Mouse (Mus musculus) CD4-positive, CD25-positive, alpha-beta regulatory T cell (primary cell): ENCODE data around the gene Dnajc14. TPM values are rescaled to one million over a fixed set of nuclear protein-coding genes. Genes with fewer than 3 reads are reported as not detected.

ENCODE experiments used
- polyA plus RNA-seq: library from polyadenylated mRNA; unstranded; fragments of 100-300 nt; shearing (Covaris generic); gene quantifications from one replicate; pipeline ENCODE4 v1.2.1, GENCODE M21; 2017

Gene Dnajc14
- 98.2 TPM for polyA plus RNA-seq

GRCm38 (mm10) chr10:128803771-128804270 lies at the start of gene Dnajc14:
Dnajc14 (plus strand) TSS chr10:128804062.

DNA sequence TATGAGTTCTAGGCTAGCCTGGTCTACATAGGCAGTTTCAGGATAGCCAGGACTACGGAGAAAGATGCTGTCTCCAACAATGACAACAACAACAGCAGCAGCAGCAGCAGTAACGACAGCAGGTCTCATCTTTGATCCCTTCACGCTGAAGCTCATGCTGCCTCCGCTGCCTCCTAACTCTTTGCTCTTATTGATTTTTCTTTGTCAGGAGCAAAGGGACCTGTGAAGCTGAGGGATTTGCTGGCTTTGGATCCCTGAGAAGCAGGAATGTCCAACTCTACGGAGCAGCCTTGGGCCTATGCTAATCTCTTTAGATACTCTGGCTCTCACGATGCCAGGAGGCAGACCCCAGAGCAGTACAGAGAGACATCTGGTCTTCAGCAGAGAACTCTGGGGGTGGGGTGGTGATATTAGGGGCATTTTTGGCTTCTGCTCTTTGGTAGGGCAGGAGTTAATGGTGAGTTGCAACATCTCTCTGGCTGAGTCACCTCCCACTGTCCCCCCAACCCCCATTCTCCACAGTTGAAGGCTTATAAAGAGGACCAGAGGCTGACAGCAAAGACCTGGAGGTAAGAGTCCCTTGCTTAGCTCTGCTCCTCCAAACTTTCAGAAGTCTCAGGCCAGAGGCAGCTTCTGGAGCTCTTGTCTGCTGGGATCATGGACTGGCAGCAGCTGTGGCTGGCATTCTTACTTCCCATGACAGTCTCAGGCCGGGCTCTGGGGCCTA lies 13.3 kb upstream of the Dnajc14 start, which contains the start of gene Mmp19:
Gene Mmp19 (plus strand): TSS at position 513 of the 727 bp plus-strand sequence.

GRCm38 (mm10) chr10:128804271-128805091 lies 619 bp downstream of the Dnajc14 start, which contains the start of gene Tmem198b:
Tmem198b (minus strand) TSS chr10:128804370.

GRCm38 (mm10) chr10:128817033-128817432 lies 13.2 kb downstream of the Dnajc14 start, which contains the start of gene Sarnp:
Sarnp (plus strand) TSS chr10:128817333.

GRCm38 (mm10) chr10:128821358-128822056 lies 17.6 kb downstream of the Dnajc14 start, which contains the start of gene Ormdl2:
Ormdl2 (minus strand) TSS chr10:128821645.

Other genes with a start within 250 kb of the Dnajc14 start
- gene Pa2g4, start 238.1 kb upstream of the Dnajc14 start, polyA plus RNA-seq = 36.9 TPM
- 7.2 TPM for gene Erbb3, start 214.4 kb upstream of the Dnajc14 start, polyA plus RNA-seq
- gene Rps26, start 177.3 kb upstream of the Dnajc14 start, polyA plus RNA-seq = 653 TPM
- 127 TPM for gene Ikzf4, start 158.1 kb upstream of the Dnajc14 start, polyA plus RNA-seq
- gene Suox, start 130.0 kb upstream of the Dnajc14 start, polyA plus RNA-seq = 56.1 TPM
- 50.8 TPM for gene Rab5b, start 107.8 kb upstream of the Dnajc14 start, polyA plus RNA-seq
- 6.1 TPM for gene Pmel, start 99.9 kb upstream of the Dnajc14 start, polyA plus RNA-seq
- 42.1 TPM for gene Cdk2, start 99.0 kb upstream of the Dnajc14 start, polyA plus RNA-seq
- 752 TPM for gene Dgka, start 59.2 kb upstream of the Dnajc14 start, polyA plus RNA-seq
- 45.9 TPM for gene Pym1, start 56.2 kb upstream of the Dnajc14 start, polyA plus RNA-seq
- gene Mmp19, start 13.2 kb upstream of the Dnajc14 start, polyA plus RNA-seq = 0.07 TPM
- 5.9 TPM for gene Tmem198b, start 308 bp downstream of the Dnajc14 start, polyA plus RNA-seq
- 157 TPM for gene Sarnp, start 13.3 kb downstream of the Dnajc14 start, polyA plus RNA-seq
- 52.6 TPM for gene Ormdl2, start 17.6 kb downstream of the Dnajc14 start, polyA plus RNA-seq
- 3.2 TPM for gene Gdf11, start 87.7 kb downstream of the Dnajc14 start, polyA plus RNA-seq
- gene Cd63, start 96.9 kb downstream of the Dnajc14 start, polyA plus RNA-seq = 0.69 TPM
- gene Rdh5, start 118.8 kb downstream of the Dnajc14 start, polyA plus RNA-seq = 17.3 TPM
- gene Bloc1s1, start 120.0 kb downstream of the Dnajc14 start, polyA plus RNA-seq = 166 TPM
- 4.0 TPM for gene Itga7, start 129.8 kb downstream of the Dnajc14 start, polyA plus RNA-seq
- gene Mettl7b, start 156.9 kb downstream of the Dnajc14 start, polyA plus RNA-seq = not detected
- not detected for gene Olfr9, start 185.4 kb downstream of the Dnajc14 start, polyA plus RNA-seq
- gene Olfr763, start 206.7 kb downstream of the Dnajc14 start, polyA plus RNA-seq = not detected
- gene Olfr764-ps1, start 235.8 kb downstream of the Dnajc14 start, polyA plus RNA-seq = not detected
- not detected for gene Olfr765, start 245.9 kb downstream of the Dnajc14 start, polyA plus RNA-seq